7 mouse cellular contexts compared by ENCODE assay signal in the genomic region with DNA sequence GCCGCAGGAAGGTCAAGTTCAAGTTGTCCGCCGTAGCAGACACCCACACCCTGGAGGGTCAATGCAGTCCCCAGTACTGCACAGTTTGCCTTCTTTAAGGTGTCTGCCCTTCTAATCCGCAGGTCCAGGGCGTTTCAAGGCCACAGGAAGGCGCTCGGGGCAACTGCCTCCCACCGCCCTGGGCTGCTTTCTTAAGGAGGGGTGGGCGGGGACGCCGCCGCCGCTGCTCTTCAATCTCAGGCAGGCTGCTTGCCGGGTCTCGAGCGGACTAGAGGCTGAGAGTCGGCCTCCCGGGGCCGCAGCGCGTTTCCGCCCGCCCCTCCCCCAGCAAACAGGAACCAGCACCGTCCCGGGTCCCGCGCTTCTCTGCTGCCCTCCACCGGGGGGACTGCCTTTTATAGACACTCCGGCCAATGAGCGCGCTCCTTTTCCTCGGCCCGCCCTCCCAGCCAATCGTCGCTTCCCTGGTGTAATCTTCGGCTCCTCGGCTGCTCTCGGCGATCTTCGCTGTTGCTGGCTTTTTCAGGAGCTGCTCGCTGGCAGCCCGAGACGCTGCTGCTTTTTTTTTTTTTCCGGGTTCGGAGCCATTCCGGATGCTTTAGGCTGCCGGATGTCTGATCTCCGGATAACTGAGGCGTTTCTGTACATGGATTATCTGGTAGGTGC. TPM values are rescaled to one million over a fixed set of nuclear protein-coding genes. Genes with fewer than 3 reads are reported as not detected.
DNase-seq lines count a peak whose midpoint lies in the region; ATAC-seq lines count a peak whose summit lies in the region.

A gene (plus strand): TSS at position 467 of the 666 bp plus-strand sequence.

- H3K36me3 ChIP-seq in intestine, embryonic 16.5 days (ENCODE audit: control insufficient read depth, insufficient read depth, low read length) = no peaks in the 10 kb centered on the region
- no peaks in the 10 kb centered on the region for H3K36me3 ChIP-seq in midbrain, embryonic 11.5 days (ENCODE audit: control insufficient read depth, insufficient read depth, low read length)

- peak within 1 kb of the TSS; percentile 97 for H3K9ac ChIP-seq in intestine, embryonic 16.5 days (ENCODE audit: low read depth, low read length)
- peak within 1 kb of the TSS; percentile 77 for H3K9ac ChIP-seq in midbrain, embryonic 11.5 days (ENCODE audit: low read length)

- no peaks in the 10 kb centered on the region for H3K27me3 ChIP-seq in intestine, embryonic 16.5 days (replicated peaks; ENCODE audit: control insufficient read depth, insufficient read depth, low read length)
- no peaks in the 10 kb centered on the region for H3K27me3 ChIP-seq in midbrain, embryonic 11.5 days (ENCODE audit: control insufficient read depth, insufficient read depth, low read length)

- peak; percentile 98 for DNase-seq in adrenal gland, adult 2 months
- peak; percentile 95 for DNase-seq in embryo, embryonic 11.5 days (ENCODE audit: low read depth, low spot score)
- DNase-seq in gastrocnemius, postnatal 4 days (ENCODE audit: low spot score in 2 of 2) = peak; percentile 98 to 99
- DNase-seq in left cerebral cortex, postnatal 36 days (ENCODE audit: low spot score in 2 of 2) = peak; percentile 95 to 96
- DNase-seq in midbrain, embryonic 11.5 days (ENCODE audit: low spot score, missing footprints) = peak; percentile 99
- DNase-seq in skeletal muscle tissue, adult 2 months (ENCODE audit: low read depth, low spot score) = peak; percentile 97

- peak within 1 kb of the TSS; percentile 86 for H3K4me3 ChIP-seq in intestine, embryonic 16.5 days (ENCODE audit: low read length)
- peak within 1 kb of the TSS; percentile 47 for H3K4me3 ChIP-seq in midbrain, embryonic 11.5 days (ENCODE audit: low read depth, low read length)

- peak; percentile 97 for ATAC-seq in intestine, embryonic 16.5 days
- ATAC-seq in midbrain, embryonic 11.5 days (ENCODE audit: low FRiP score) = peak; percentile 97

- intact Hi-C loops in left cerebral cortex, postnatal 36 days (cut with DNase I) = loop anchor here (2.0 kb wide), 3 partner anchors 27 to 101 kb away; no protein-coding TSS in a partner anchor

- H3K4me1 ChIP-seq in intestine, embryonic 16.5 days (ENCODE audit: control insufficient read depth, insufficient read depth, low read length) = peaks cover 11% of the 10 kb centered on the region; the same call in 1 of the 2 replicates
- peaks cover 7% of the 10 kb centered on the region; the same call in 1 of the 2 replicates for H3K4me1 ChIP-seq in midbrain, embryonic 11.5 days (ENCODE audit: control insufficient read depth, insufficient read depth, low read length)

- H3K4me2 ChIP-seq in intestine, embryonic 16.5 days (ENCODE audit: low read depth, low read length) = peak within 1 kb of the TSS; percentile 75
- peak within 1 kb of the TSS; percentile 61 for H3K4me2 ChIP-seq in midbrain, embryonic 11.5 days

- no peaks in the 10 kb centered on the region for H3K9me3 ChIP-seq in intestine, embryonic 16.5 days (ENCODE audit: control insufficient read depth, low read length)
- H3K9me3 ChIP-seq in midbrain, embryonic 11.5 days (ENCODE audit: control insufficient read depth, low read length) = no peaks in the 10 kb centered on the region

- H3K27ac ChIP-seq in intestine, embryonic 16.5 days (ENCODE audit: low read length) = peak within 1 kb of the TSS; percentile 90
- H3K27ac ChIP-seq in midbrain, embryonic 11.5 days (ENCODE audit: low read depth, low read length) = peak within 1 kb of the TSS; percentile 82

- WGBS in intestine, embryonic 16.5 days = under 1% methylated on average over 47 of the region's 49 CpGs
- WGBS in midbrain, embryonic 11.5 days = under 1% methylated on average over 49 of the region's 49 CpGs

RNA-seq across cellular contexts. Expression of the gene that starts here (rescaled TPM):
- 10 to 100 TPM; 27.2 to 40.7 TPM for total RNA-seq in adrenal gland, adult 2 months (2021)
- 2.2 and 4.8 TPM in 2 replicates for polyA plus RNA-seq in adrenal gland, adult 2 months (2012; rRNA removed)
- total RNA-seq in gastrocnemius, postnatal 4 days (2021) = 10 to 100 TPM; 12.3 to 13.2 TPM
- 8.2 and 10.6 TPM in 2 replicates for polyA plus RNA-seq in intestine, embryonic 16.5 days (2015; fragmentation: Nextera tagmentation; extraction: Ambion mirVana)
- 10 to 100 TPM; 36.2 to 38.2 TPM for total RNA-seq in left cerebral cortex, postnatal 36 days (2021)
- polyA plus RNA-seq in midbrain, embryonic 11.5 days (2014; fragmentation: Nextera tagmentation; extraction: Ambion mirVana) = 13.6 and 15.8 TPM in 2 replicates

Comparison
In these comparisons a context has a peak if more than half of its experiments do, and no peak if none do; other contexts are left out.
1. Peak in every context shown above with its lines: DNase-seq, ATAC-seq, H3K4me3 ChIP-seq and H3K27ac ChIP-seq.